Mouse (Mus musculus) megakaryocyte, embryonic 14.5 days (primary cell): ENCODE results near the gene Kcnj6.

ENCODE experiments used
- FLI1 ChIP-seq: IDR thresholded peaks from 2 replicates; pipeline ENCODE4 v1.6.1; 2012; ENCODE audit warnings: low read length, inconsistent platforms, mixed read lengths
- GATA1 ChIP-seq: IDR thresholded peaks from 3 replicates; pipeline ENCODE4 v1.6.1; 2012; ENCODE audit warnings: mixed read lengths, low read length, inconsistent platforms, borderline replicate concordance

GRCm38 (mm10) chr16:94736462-94737358 is 260.8 kb downstream of the Kcnj6 start:
- TF ChIP-seq GATA1 = no peak
- no peak for TF ChIP-seq FLI1
